Mouse (Mus musculus): ENCODE measurements at regions not wholly inside any gene's neighbourhood (a gene's known extent, or its start where the extent isn't known, plus 50 kb on each side); places are given as distances from the start of the nearest gene placed in this dataset.
A peak's percentile ranks its signal among the peaks of the same experiment; 100 is the strongest.

GRCm38 (mm10) chr3:133809007-133809552 is 264.1 kb upstream of the Tet2 start:
- Histone ChIP-seq H3K27ac (ENCODE audit: low read depth, low read length) (no peak overlapping the region), H3K4me2 (ENCODE audit: low read depth, low read length, severe bottlenecking) (no peak overlapping the region), H3K36me3 (ENCODE audit: control insufficient read depth, insufficient read depth, low read length) (no peaks in the 10 kb centered on the region), H3K4me3 (ENCODE audit: low read depth, low read length) (no peak overlapping the region), H3K4me1 (replicated peaks; ENCODE audit: control insufficient read depth, insufficient read depth, low read length) (no peaks in the 10 kb centered on the region), H3K9me3 (ENCODE audit: control insufficient read depth, low read length) (no peaks in the 10 kb centered on the region), H3K27me3 (ENCODE audit: control insufficient read depth, insufficient read depth, low read length) (no peaks in the 10 kb centered on the region), H3K9ac (ENCODE audit: low read length) (no peak overlapping the region)
- ATAC-seq (replicated peaks; ENCODE audit: low FRiP score) (no peak), DNase-seq (ENCODE audit: low spot score) (no peak)
- WGBS, result 86% methylated on average over 1 of the region's 1 CpGs

GRCm38 (mm10) chr3:133818966-133819700 is 274.2 kb upstream of the Tet2 start:
- no peaks in the 10 kb centered on the region for H3K27me3 ChIP-seq (ENCODE audit: control insufficient read depth, insufficient read depth, low read length)
- H3K36me3 ChIP-seq (ENCODE audit: control insufficient read depth, insufficient read depth, low read length), result no peaks in the 10 kb centered on the region
- H3K4me3 ChIP-seq (ENCODE audit: low read depth, low read length), result no peak overlapping the region
- no peaks in the 10 kb centered on the region for H3K4me1 ChIP-seq (replicated peaks; ENCODE audit: control insufficient read depth, insufficient read depth, low read length)
- no peak for DNase-seq (ENCODE audit: low spot score)
- H3K9ac ChIP-seq (ENCODE audit: low read length), result no peak overlapping the region
- H3K27ac ChIP-seq (ENCODE audit: low read depth, low read length), result no peak overlapping the region
- 84% methylated on average over 4 of the region's 4 CpGs for WGBS
- ATAC-seq (replicated peaks; ENCODE audit: low FRiP score), result no peak
- H3K4me2 ChIP-seq (ENCODE audit: low read depth, low read length, severe bottlenecking), result no peak overlapping the region
- no peaks in the 10 kb centered on the region for H3K9me3 ChIP-seq (ENCODE audit: control insufficient read depth, low read length)

DNA sequence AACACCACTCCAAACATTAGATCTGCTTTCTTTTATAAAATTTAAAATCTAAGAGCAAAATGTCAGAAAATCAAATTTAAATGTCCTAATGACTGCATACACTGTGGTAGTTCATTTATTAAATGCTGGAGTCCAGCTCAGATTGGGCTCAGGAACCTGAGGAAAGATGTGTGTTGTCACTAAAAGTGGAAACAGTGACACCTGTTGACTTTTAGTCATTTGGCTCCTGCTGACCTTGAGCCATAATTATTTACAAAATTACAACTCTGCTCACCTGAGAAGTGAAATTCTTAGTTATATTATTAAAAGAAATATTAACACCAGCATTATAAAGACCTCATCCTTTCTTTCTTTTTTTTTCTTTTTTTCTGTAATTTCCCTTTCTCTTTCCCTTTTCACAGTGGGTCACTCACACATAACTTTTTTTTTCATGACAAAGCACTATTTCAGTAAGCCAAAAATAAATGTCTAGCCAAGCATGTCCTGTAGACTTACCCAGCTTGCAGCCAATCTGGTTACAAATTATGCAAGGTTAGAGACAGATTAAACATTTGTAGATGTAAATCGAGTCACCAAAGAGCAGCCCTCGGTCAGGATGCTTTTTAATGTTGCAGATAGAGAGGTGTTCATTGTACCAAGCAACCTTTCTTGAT is 288.9 kb upstream of the Tet2 start:
- no peak overlapping the region for H3K9ac ChIP-seq (ENCODE audit: low read length)
- ATAC-seq (replicated peaks; ENCODE audit: low FRiP score) (no peak), DNase-seq (ENCODE audit: low spot score) (no peak)
- no peaks in the 10 kb centered on the region for H3K27me3 ChIP-seq (ENCODE audit: control insufficient read depth, insufficient read depth, low read length)
- H3K9me3 ChIP-seq (ENCODE audit: control insufficient read depth, low read length), result no peaks in the 10 kb centered on the region
- no peaks in the 10 kb centered on the region for H3K36me3 ChIP-seq (ENCODE audit: control insufficient read depth, insufficient read depth, low read length)
- H3K4me2 ChIP-seq (ENCODE audit: low read depth, low read length, severe bottlenecking), result no peak overlapping the region
- no peaks in the 10 kb centered on the region for H3K4me1 ChIP-seq (replicated peaks; ENCODE audit: control insufficient read depth, insufficient read depth, low read length)
- WGBS, result 93% methylated on average over 2 of the region's 2 CpGs
- H3K27ac ChIP-seq (ENCODE audit: low read depth, low read length), result no peak overlapping the region
- H3K4me3 ChIP-seq (ENCODE audit: low read depth, low read length), result no peak overlapping the region

GRCm38 (mm10) chr3:133834459-133834858 is 289.5 kb upstream of the Tet2 start:
- Histone ChIP-seq H3K4me1 (replicated peaks; ENCODE audit: control insufficient read depth, insufficient read depth, low read length) (no peaks in the 10 kb centered on the region), H3K4me2 (ENCODE audit: low read depth, low read length, severe bottlenecking) (no peak overlapping the region), H3K9me3 (ENCODE audit: control insufficient read depth, low read length) (no peaks in the 10 kb centered on the region), H3K27me3 (ENCODE audit: control insufficient read depth, insufficient read depth, low read length) (no peaks in the 10 kb centered on the region), H3K36me3 (ENCODE audit: control insufficient read depth, insufficient read depth, low read length) (no peaks in the 10 kb centered on the region), H3K27ac (ENCODE audit: low read depth, low read length) (no peak overlapping the region), H3K4me3 (ENCODE audit: low read depth, low read length) (no peak overlapping the region), H3K9ac (ENCODE audit: low read length) (no peak overlapping the region)
- no peak for DNase-seq (ENCODE audit: low spot score)
- no peak for ATAC-seq (replicated peaks; ENCODE audit: low FRiP score)
- WGBS, result 83% methylated on average over 3 of the region's 3 CpGs

DNA sequence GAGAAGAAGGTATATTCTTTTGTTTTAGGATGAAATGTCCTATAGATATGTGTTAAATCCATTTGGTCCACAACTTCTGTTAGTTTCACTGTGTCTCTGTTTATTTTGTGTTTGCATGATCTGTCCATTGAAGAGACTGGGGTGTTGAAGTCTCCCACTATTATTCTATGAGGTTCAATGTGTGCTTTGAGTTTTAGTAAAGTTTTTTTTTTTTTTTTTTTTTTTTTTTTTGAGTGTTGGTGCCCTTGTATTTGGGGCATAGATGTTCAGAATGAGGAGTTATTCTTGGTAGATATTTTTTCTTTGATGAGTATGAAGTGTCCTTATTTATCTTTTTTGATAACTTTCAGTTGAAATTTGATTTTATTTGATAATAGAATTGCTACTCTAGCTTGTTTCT is 301.4 kb upstream of the Tet2 start:
- DNase-seq (ENCODE audit: low spot score) (no peak), ATAC-seq (replicated peaks; ENCODE audit: low FRiP score) (no peak)
- Histone ChIP-seq H3K4me3 (ENCODE audit: low read depth, low read length) (no peak overlapping the region), H3K9me3 (ENCODE audit: control insufficient read depth, low read length) (no peaks in the 10 kb centered on the region), H3K9ac (ENCODE audit: low read length) (no peak overlapping the region), H3K27ac (ENCODE audit: low read depth, low read length) (no peak overlapping the region), H3K27me3 (ENCODE audit: control insufficient read depth, insufficient read depth, low read length) (no peaks in the 10 kb centered on the region), H3K4me1 (replicated peaks; ENCODE audit: control insufficient read depth, insufficient read depth, low read length) (no peaks in the 10 kb centered on the region), H3K36me3 (ENCODE audit: control insufficient read depth, insufficient read depth, low read length) (no peaks in the 10 kb centered on the region), H3K4me2 (ENCODE audit: low read depth, low read length, severe bottlenecking) (no peak overlapping the region)

DNA sequence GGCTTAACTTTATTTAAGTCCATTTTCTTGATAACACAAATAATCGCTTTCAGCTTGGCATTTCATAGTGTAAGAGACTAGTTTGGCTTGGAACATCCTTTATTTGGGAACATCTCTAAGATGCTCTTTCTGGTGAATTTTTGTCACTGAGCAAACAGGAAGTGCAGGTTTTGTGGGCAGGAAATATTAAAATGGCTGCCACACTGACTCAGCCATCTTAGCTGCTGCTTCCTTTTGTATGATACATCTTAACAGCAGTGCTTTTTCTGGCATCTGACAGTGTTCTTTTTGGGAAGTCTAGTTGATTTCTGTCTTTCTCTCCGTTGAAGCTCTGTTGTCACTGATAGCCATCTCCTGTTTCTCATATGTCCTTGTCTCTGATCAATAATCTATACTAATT is 329.4 kb upstream of the Tet2 start:
- no peak for DNase-seq (ENCODE audit: low spot score)
- ATAC-seq (replicated peaks; ENCODE audit: low FRiP score), result no peak
- Histone ChIP-seq H3K36me3 (ENCODE audit: control insufficient read depth, insufficient read depth, low read length) (no peaks in the 10 kb centered on the region), H3K27ac (ENCODE audit: low read depth, low read length) (no peak overlapping the region), H3K27me3 (ENCODE audit: control insufficient read depth, insufficient read depth, low read length) (no peaks in the 10 kb centered on the region), H3K4me3 (ENCODE audit: low read depth, low read length) (no peak overlapping the region), H3K9me3 (ENCODE audit: control insufficient read depth, low read length) (no peaks in the 10 kb centered on the region), H3K9ac (ENCODE audit: low read length) (no peak overlapping the region), H3K4me1 (replicated peaks; ENCODE audit: control insufficient read depth, insufficient read depth, low read length) (0 out of 2 replicates have a peak, but pooled peaks cover 3% of the 10 kb centered on the region), H3K4me2 (ENCODE audit: low read depth, low read length, severe bottlenecking) (no peak overlapping the region)
- WGBS, result 89% methylated on average over 2 of the region's 2 CpGs

GRCm38 (mm10) chr3:133876439-133877072 is 331.6 kb upstream of the Tet2 start:
- ATAC-seq (replicated peaks; ENCODE audit: low FRiP score) (peak; percentile 87), DNase-seq (ENCODE audit: low spot score) (peak; percentile 82)
- H3K4me1 ChIP-seq (replicated peaks; ENCODE audit: control insufficient read depth, insufficient read depth, low read length), result 0 out of 2 replicates have a peak, but pooled peaks cover 3% of the 10 kb centered on the region
- H3K4me2 ChIP-seq (ENCODE audit: low read depth, low read length, severe bottlenecking), result peak overlapping the region; percentile 40
- peak overlapping the region; percentile 17; the same call in 1 of the 2 replicates for H3K9ac ChIP-seq (ENCODE audit: low read length)
- peak overlapping the region; percentile 58 for H3K27ac ChIP-seq (ENCODE audit: low read depth, low read length)
- no peaks in the 10 kb centered on the region for H3K9me3 ChIP-seq (ENCODE audit: control insufficient read depth, low read length)
- H3K4me3 ChIP-seq (ENCODE audit: low read depth, low read length), result peak overlapping the region; percentile 12; the same call in 1 of the 2 replicates
- H3K27me3 ChIP-seq (ENCODE audit: control insufficient read depth, insufficient read depth, low read length), result no peaks in the 10 kb centered on the region
- WGBS, result 4% methylated on average over 13 of the region's 13 CpGs
- no peaks in the 10 kb centered on the region for H3K36me3 ChIP-seq (ENCODE audit: control insufficient read depth, insufficient read depth, low read length)

GRCm38 (mm10) chr3:133877310-133877709 is 332.4 kb upstream of the Tet2 start:
- Histone ChIP-seq H3K4me2 (ENCODE audit: low read depth, low read length, severe bottlenecking) (peak overlapping the region; percentile 40; the same call in 1 of the 2 replicates), H3K4me1 (replicated peaks; ENCODE audit: control insufficient read depth, insufficient read depth, low read length) (0 out of 2 replicates have a peak, but pooled peaks cover 3% of the 10 kb centered on the region), H3K9me3 (ENCODE audit: control insufficient read depth, low read length) (no peaks in the 10 kb centered on the region), H3K36me3 (ENCODE audit: control insufficient read depth, insufficient read depth, low read length) (no peaks in the 10 kb centered on the region), H3K4me3 (ENCODE audit: low read depth, low read length) (no peak overlapping the region), H3K9ac (ENCODE audit: low read length) (no peak overlapping the region), H3K27me3 (ENCODE audit: control insufficient read depth, insufficient read depth, low read length) (no peaks in the 10 kb centered on the region), H3K27ac (ENCODE audit: low read depth, low read length) (peak overlapping the region; percentile 58)
- WGBS, result 35% methylated on average over 5 of the region's 5 CpGs
- peak; percentile 38 for ATAC-seq (replicated peaks; ENCODE audit: low FRiP score)
- peak; percentile 58 for DNase-seq (ENCODE audit: low spot score)
